Mouse (Mus musculus): ENCODE measurements around the gene Txndc2.
"Not testable (repeated sequence)": the region's sequence is repeated elsewhere in the genome, so short reads cannot be mapped to it uniquely, and the experiment has no call there.

The Txndc2 gene

GRCm38 (mm10) chr17:65656076-65656475, 14.1 kb upstream of the Txndc2 start:
- in situ Hi-C loops (cut with MboI, MseI): no loop called here

- in situ Hi-C loops (cut with MboI, MseI): no loop called here
Measured at GRCm38 (mm10) chr17:65655608-65656007, 13.6 kb upstream of the Txndc2 start.

- in situ Hi-C loops (cut with MboI, MseI): no loop called here
Measured at GRCm38 (mm10) chr17:65650598-65650997, 8.6 kb upstream of the Txndc2 start.

GRCm38 (mm10) chr17:65649175-65649493, 7.2 kb upstream of the Txndc2 start:
- in situ Hi-C loops (cut with MboI, MseI): no loop called here

GRCm38 (mm10) chr17:65648371-65649174, 6.6 kb upstream of the Txndc2 start:
- in situ Hi-C loops (cut with MboI, MseI): no loop called here

- in situ Hi-C loops (cut with MboI, MseI): no loop called here
Measured at GRCm38 (mm10) chr17:65647961-65648360, 6.0 kb upstream of the Txndc2 start.

GRCm38 (mm10) chr17:65647226-65647625, 5.3 kb upstream of the Txndc2 start:
- in situ Hi-C loops (cut with MboI, MseI): no loop called here

- in situ Hi-C loops (cut with MboI, MseI): no loop called here
Measured at GRCm38 (mm10) chr17:65643579-65643978, 1.6 kb upstream of the Txndc2 start.

GRCm38 (mm10) chr17:65643051-65643521, 1.1 kb upstream of the Txndc2 start:
- in situ Hi-C loops (cut with MboI, MseI): no loop called here

GRCm38 (mm10) chr17:65642578-65642991, 617 bp upstream of the Txndc2 start:
- in situ Hi-C loops (cut with MboI, MseI): no loop called here

GRCm38 (mm10) chr17:65639144-65639543, 2.8 kb downstream of the Txndc2 start:
- in situ Hi-C loops (cut with MboI, MseI): no loop called here

- in situ Hi-C loops (cut with MboI, MseI): no loop called here
Measured at GRCm38 (mm10) chr17:65635715-65636360, 6.1 kb downstream of the Txndc2 start.

- in situ Hi-C loops (cut with MboI, MseI): no loop called here
Measured at GRCm38 (mm10) chr17:65629943-65630342, 12.0 kb downstream of the Txndc2 start.

- in situ Hi-C loops (cut with MboI, MseI): not testable (repeated sequence)
Measured at GRCm38 (mm10) chr17:65628823-65629532, 13.0 kb downstream of the Txndc2 start.

GRCm38 (mm10) chr17:65626301-65626700, 15.7 kb downstream of the Txndc2 start:
- in situ Hi-C loops (cut with MboI, MseI): no loop called here

GRCm38 (mm10) chr17:65625563-65625962, 16.4 kb downstream of the Txndc2 start:
- in situ Hi-C loops (cut with MboI, MseI): no loop called here

GRCm38 (mm10) chr17:65623130-65623529, 18.8 kb downstream of the Txndc2 start:
- in situ Hi-C loops (cut with MboI, MseI): loop anchor here in 1 of 2 experiments (25.0 kb wide), 1 partner anchor 489 kb away; the partner anchor contains the start of genes Ddx11, Ndufv2 and Washc1

- in situ Hi-C loops (cut with MboI, MseI): loop anchor here (10.0 to 25.0 kb wide), 3 partner anchors 456 to 1014 kb away; partner anchors contain the start of genes Ankrd12 (in 1 of the 2), Ddx11 (in 1 of the 2), Man2a1 (in 1 of the 2) and Ndufv2 (in 1 of the 2)
Measured at GRCm38 (mm10) chr17:65618431-65618830, 23.5 kb downstream of the Txndc2 start.

GRCm38 (mm10) chr17:65615678-65616077, 26.3 kb downstream of the Txndc2 start:
- in situ Hi-C loops (cut with MboI, MseI): loop anchor here (10.0 to 25.0 kb wide), 3 partner anchors 459 to 1011 kb away; partner anchors contain the start of genes Ankrd12 (in 1 of the 2), Ddx11 (in 1 of the 2), Man2a1 (in 1 of the 2) and Ndufv2 (in 1 of the 2)

GRCm38 (mm10) chr17:65614431-65614830, 27.5 kb downstream of the Txndc2 start:
- in situ Hi-C loops (cut with MboI, MseI): loop anchor here (10.0 to 25.0 kb wide), 3 partner anchors 460 to 1010 kb away; partner anchors contain the start of genes Ankrd12 (in 1 of the 2), Ddx11 (in 1 of the 2), Man2a1 (in 1 of the 2) and Ndufv2 (in 1 of the 2)
